Mouse (Mus musculus): ENCODE measurements at regions not wholly inside any gene's neighbourhood (a gene's known extent, or its start where the extent isn't known, plus 50 kb on each side); places are given as distances from the start of the nearest gene placed in this dataset.

GRCm38 (mm10) chr4:32158451-32158850 is 80.2 kb upstream of the Bach2 start:
- Histone ChIP-seq H3K27ac (ENCODE audit: control insufficient read depth, insufficient read depth, low read depth, low read length, poor library complexity) (no peak overlapping the region), H3K4me1 (ENCODE audit: control insufficient read depth, insufficient read depth, low read length) (peaks cover 3% of the 10 kb centered on the region; the same call in 1 of the 2 replicates), H3K4me3 (replicated peaks; ENCODE audit: control insufficient read depth, low read depth, low read length) (no peak overlapping the region)
- 77% methylated on average over 5 of the region's 5 CpGs for WGBS
- TF ChIP-seq CTCF (IDR thresholded peaks at IDR 0.05; ENCODE audit: control insufficient read depth, insufficient read depth, low read length) (no peak), POLR2A (IDR thresholded peaks at IDR 0.05; ENCODE audit: borderline replicate concordance, control insufficient read depth, low read depth, low read length) (no peak)

GRCm38 (mm10) chr4:32158886-32159285 is 79.7 kb upstream of the Bach2 start:
- peaks cover 3% of the 10 kb centered on the region; the same call in 1 of the 2 replicates for H3K4me1 ChIP-seq (ENCODE audit: control insufficient read depth, insufficient read depth, low read length)
- TF ChIP-seq CTCF (IDR thresholded peaks at IDR 0.05; ENCODE audit: control insufficient read depth, insufficient read depth, low read length) = no peak
- no peak for TF ChIP-seq POLR2A (IDR thresholded peaks at IDR 0.05; ENCODE audit: borderline replicate concordance, control insufficient read depth, low read depth, low read length)
- H3K27ac ChIP-seq (ENCODE audit: control insufficient read depth, insufficient read depth, low read depth, low read length, poor library complexity) = no peak overlapping the region
- H3K4me3 ChIP-seq (replicated peaks; ENCODE audit: control insufficient read depth, low read depth, low read length) = no peak overlapping the region
- 88% methylated on average over 4 of the region's 4 CpGs for WGBS

DNA sequence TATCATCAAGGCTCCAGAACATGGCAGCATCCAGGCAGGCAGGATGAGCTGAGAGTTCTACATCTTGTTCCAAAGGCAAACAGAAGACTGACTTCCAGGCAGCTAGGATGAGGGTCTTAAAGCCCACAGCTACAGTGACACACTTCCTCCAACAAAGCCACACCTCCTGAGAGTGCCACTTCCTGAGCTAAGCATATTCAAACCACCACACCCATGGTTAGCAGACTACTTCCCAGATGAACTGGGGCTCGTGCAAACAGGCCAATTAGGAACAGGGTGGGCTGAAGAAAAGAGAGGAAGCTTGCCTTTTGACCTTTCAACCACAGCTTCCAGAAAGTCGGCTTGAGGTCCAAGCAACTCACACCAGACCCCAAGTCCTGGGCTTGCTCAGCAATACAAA is 77.8 kb upstream of the Bach2 start:
- TF ChIP-seq CTCF (IDR thresholded peaks at IDR 0.05; ENCODE audit: control insufficient read depth, insufficient read depth, low read length) (no peak), POLR2A (IDR thresholded peaks at IDR 0.05; ENCODE audit: borderline replicate concordance, control insufficient read depth, low read depth, low read length) (no peak)
- H3K4me1 ChIP-seq (ENCODE audit: control insufficient read depth, insufficient read depth, low read length) = peaks cover 3% of the 10 kb centered on the region; the same call in 1 of the 2 replicates
- H3K27ac ChIP-seq (ENCODE audit: control insufficient read depth, insufficient read depth, low read depth, low read length, poor library complexity) = no peak overlapping the region; the same call in 1 of the 2 replicates
- WGBS = 4% methylated on average over 2 of the region's 2 CpGs
- H3K4me3 ChIP-seq (replicated peaks; ENCODE audit: control insufficient read depth, low read depth, low read length) = no peak overlapping the region

- 72% methylated on average over 10 of the region's 10 CpGs for WGBS
- Histone ChIP-seq H3K4me3 (replicated peaks; ENCODE audit: control insufficient read depth, low read depth, low read length) (no peak overlapping the region), H3K27ac (ENCODE audit: control insufficient read depth, insufficient read depth, low read depth, low read length, poor library complexity) (no peak overlapping the region), H3K4me1 (ENCODE audit: control insufficient read depth, insufficient read depth, low read length) (peaks cover 3% of the 10 kb centered on the region; the same call in 1 of the 2 replicates)
- TF ChIP-seq POLR2A (IDR thresholded peaks at IDR 0.05; ENCODE audit: borderline replicate concordance, control insufficient read depth, low read depth, low read length) = no peak
- TF ChIP-seq CTCF (IDR thresholded peaks at IDR 0.05; ENCODE audit: control insufficient read depth, insufficient read depth, low read length) = no peak
These were observed 76.5 kb upstream of the Bach2 start for GRCm38 (mm10) chr4:32161871-32162656.

GRCm38 (mm10) chr4:32162694-32163240 is 75.8 kb upstream of the Bach2 start:
- no peak for TF ChIP-seq POLR2A (IDR thresholded peaks at IDR 0.05; ENCODE audit: borderline replicate concordance, control insufficient read depth, low read depth, low read length)
- TF ChIP-seq CTCF (IDR thresholded peaks at IDR 0.05; ENCODE audit: control insufficient read depth, insufficient read depth, low read length) = no peak
- Histone ChIP-seq H3K27ac (ENCODE audit: control insufficient read depth, insufficient read depth, low read depth, low read length, poor library complexity) (peak overlapping the region; percentile 34; the same call in 1 of the 2 replicates), H3K4me3 (replicated peaks; ENCODE audit: control insufficient read depth, low read depth, low read length) (no peak overlapping the region), H3K4me1 (ENCODE audit: control insufficient read depth, insufficient read depth, low read length) (peaks cover 3% of the 10 kb centered on the region; the same call in 1 of the 2 replicates)
- 52% methylated on average over 12 of the region's 12 CpGs for WGBS

DNA sequence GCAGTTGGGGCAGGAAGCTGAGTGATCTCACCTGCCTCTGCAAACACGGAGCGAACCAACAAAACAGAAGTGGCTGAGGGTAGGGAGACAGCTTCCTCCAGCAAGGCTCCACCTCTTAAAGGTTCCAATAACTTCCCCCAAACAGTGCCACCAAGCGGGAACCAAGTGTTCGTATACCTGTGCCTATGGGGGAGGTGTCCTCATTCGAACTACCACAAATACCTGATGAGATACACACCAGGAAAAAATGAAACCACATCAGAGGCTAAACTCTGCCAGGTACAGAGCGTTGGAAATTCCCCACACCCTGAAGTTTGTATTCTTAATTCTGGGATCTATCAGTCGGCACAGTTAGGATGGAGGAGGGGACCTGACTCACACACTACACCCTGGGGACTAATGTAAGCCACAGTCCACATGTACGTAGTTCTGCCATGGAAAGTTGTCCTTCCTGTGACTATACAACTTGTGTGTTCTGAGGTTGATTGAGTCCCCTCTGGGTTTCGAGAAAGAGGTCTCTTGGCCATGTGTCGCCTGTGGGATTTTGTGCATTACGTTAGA is 74.4 kb upstream of the Bach2 start:
- 58% methylated on average over 11 of the region's 11 CpGs for WGBS
- peaks cover 3% of the 10 kb centered on the region; the same call in 1 of the 2 replicates for H3K4me1 ChIP-seq (ENCODE audit: control insufficient read depth, insufficient read depth, low read length)
- peak overlapping the region; percentile 91 for H3K27ac ChIP-seq (ENCODE audit: control insufficient read depth, insufficient read depth, low read depth, low read length, poor library complexity)
- TF ChIP-seq CTCF (IDR thresholded peaks at IDR 0.05; ENCODE audit: control insufficient read depth, insufficient read depth, low read length) (no peak), POLR2A (IDR thresholded peaks at IDR 0.05; ENCODE audit: borderline replicate concordance, control insufficient read depth, low read depth, low read length) (no peak)
- H3K4me3 ChIP-seq (replicated peaks; ENCODE audit: control insufficient read depth, low read depth, low read length) = no peak overlapping the region

- 55% methylated on average over 11 of the region's 11 CpGs for WGBS
- Histone ChIP-seq H3K27ac (ENCODE audit: control insufficient read depth, insufficient read depth, low read depth, low read length, poor library complexity) (peak overlapping the region; percentile 91), H3K4me3 (replicated peaks; ENCODE audit: control insufficient read depth, low read depth, low read length) (no peak overlapping the region), H3K4me1 (ENCODE audit: control insufficient read depth, insufficient read depth, low read length) (peaks cover 3% of the 10 kb centered on the region; the same call in 1 of the 2 replicates)
- TF ChIP-seq CTCF (IDR thresholded peaks at IDR 0.05; ENCODE audit: control insufficient read depth, insufficient read depth, low read length) (no peak), POLR2A (IDR thresholded peaks at IDR 0.05; ENCODE audit: borderline replicate concordance, control insufficient read depth, low read depth, low read length) (no peak)
These were observed 73.8 kb upstream of the Bach2 start for GRCm38 (mm10) chr4:32164736-32165241.
